Mouse (Mus musculus): ENCODE results near the gene Ets1. TPM values are rescaled to one million over a fixed set of nuclear protein-coding genes. Genes with fewer than 3 reads are reported as not detected.
A peak's percentile ranks its signal among the peaks of the same experiment; 100 is the strongest.

The Ets1 gene
- polyA plus RNA-seq, 1 experiment from 2014 or later, result 68.4 TPM

DNA sequence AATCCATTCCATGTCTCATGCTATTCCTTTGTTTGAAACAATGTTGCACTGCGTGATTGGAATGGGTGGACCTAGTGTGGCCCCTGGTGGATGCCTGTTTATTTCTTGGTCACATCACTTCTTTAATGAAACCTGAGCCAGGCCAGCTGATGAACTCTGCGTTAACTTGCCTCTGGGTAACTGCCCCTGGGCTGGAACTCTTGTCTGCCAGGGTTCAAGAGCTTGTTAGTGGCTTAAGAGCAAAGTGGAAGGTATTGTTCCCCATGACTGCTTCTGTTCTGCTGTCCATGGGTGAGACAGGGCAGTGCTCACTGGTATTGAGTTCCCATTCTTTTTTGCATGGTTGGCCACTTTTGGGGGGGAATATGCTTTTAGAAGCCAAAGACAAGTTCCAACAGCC is 85.1 kb downstream of the Ets1 start:
- H3K9ac ChIP-seq, result no peak overlapping the region
- H3K4me2 ChIP-seq, result no peak overlapping the region
- H3K27ac ChIP-seq, result peak overlapping the region; percentile 69
- WGBS, result 37% methylated on average over 2 of the region's 2 CpGs
- H3K9me3 ChIP-seq (replicated peaks), result no peaks in the 10 kb centered on the region
- ATAC-seq (replicated peaks; ENCODE audit: low FRiP score), result peak; percentile 63
- H3K4me1 ChIP-seq, result peaks cover 69% of the 10 kb centered on the region
- no peaks in the 10 kb centered on the region for H3K27me3 ChIP-seq
- no peaks in the 10 kb centered on the region for H3K36me3 ChIP-seq
- no peak overlapping the region for H3K4me3 ChIP-seq (replicated peaks)

DNA sequence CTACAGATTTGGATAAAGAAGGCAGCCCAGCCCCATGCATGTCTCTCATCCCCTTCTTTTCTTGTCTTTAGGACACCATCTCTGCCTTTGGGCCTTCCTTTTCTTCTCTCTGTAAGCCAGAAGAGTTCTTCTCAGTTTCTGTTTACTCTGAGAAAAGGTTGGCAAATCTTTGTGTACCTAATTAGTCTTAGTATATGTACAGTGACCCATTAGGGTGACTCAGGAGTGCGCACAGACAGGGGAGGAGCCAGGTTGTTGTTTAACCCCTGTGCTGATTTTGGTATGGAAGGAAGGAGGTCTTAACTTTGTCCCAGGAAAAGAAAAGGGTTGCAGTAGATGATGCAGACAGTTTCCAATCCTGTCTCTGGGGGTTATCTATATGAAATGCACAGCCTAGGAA is 86.2 kb downstream of the Ets1 start:
- Histone ChIP-seq H3K9ac (no peak overlapping the region), H3K4me1 (peaks cover 65% of the 10 kb centered on the region), H3K27me3 (no peaks in the 10 kb centered on the region), H3K4me3 (replicated peaks) (no peak overlapping the region), H3K27ac (0 out of 2 replicates have a peak overlapping the region, but pooled peaks have one; percentile 4), H3K9me3 (replicated peaks) (no peaks in the 10 kb centered on the region), H3K4me2 (no peak overlapping the region), H3K36me3 (peaks cover 7% of the 10 kb centered on the region; the same call in 1 of the 2 replicates)
- WGBS, result 78% methylated on average over 1 of the region's 1 CpGs
- ATAC-seq (replicated peaks; ENCODE audit: low FRiP score), result no peak

DNA sequence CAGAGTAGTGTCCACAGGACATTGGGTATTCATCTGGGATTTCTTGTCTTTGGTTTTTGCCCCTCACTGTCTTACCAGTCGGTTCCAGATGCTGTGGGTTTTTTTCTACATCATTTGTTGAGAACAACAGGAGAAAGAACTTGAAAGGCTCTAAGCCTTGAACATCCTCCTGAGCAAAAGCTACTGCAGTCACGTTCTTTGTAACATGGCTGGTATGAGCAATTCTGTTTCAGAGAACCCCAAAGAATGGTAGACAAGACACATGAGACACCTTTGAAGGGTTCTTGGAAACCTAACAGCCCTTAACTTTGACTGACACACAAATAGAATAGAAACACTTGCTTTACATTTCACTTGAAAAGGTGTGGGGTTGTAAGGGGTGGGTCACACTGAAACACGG is 86.9 kb downstream of the Ets1 start:
- peaks cover 10% of the 10 kb centered on the region; the same call in 1 of the 2 replicates for H3K36me3 ChIP-seq
- no peak for ATAC-seq (replicated peaks; ENCODE audit: low FRiP score)
- no peak overlapping the region for H3K4me2 ChIP-seq
- H3K27me3 ChIP-seq, result no peaks in the 10 kb centered on the region
- H3K9ac ChIP-seq, result no peak overlapping the region
- 89% methylated on average over 3 of the region's 3 CpGs for WGBS
- no peaks in the 10 kb centered on the region for H3K9me3 ChIP-seq (replicated peaks)
- H3K4me3 ChIP-seq (replicated peaks), result no peak overlapping the region
- H3K4me1 ChIP-seq, result peaks cover 59% of the 10 kb centered on the region
- H3K27ac ChIP-seq, result no peak overlapping the region

GRCm38 (mm10) chr9:32724131-32724825 is 88.3 kb downstream of the Ets1 start:
- WGBS, result 88% methylated on average over 7 of the region's 7 CpGs
- H3K36me3 ChIP-seq, result peaks cover 22% of the 10 kb centered on the region; the same call in 1 of the 2 replicates
- H3K4me3 ChIP-seq (replicated peaks), result no peak overlapping the region
- ATAC-seq (replicated peaks; ENCODE audit: low FRiP score), result no peak
- H3K9me3 ChIP-seq (replicated peaks), result no peaks in the 10 kb centered on the region
- peaks cover 51% of the 10 kb centered on the region for H3K4me1 ChIP-seq
- H3K27me3 ChIP-seq, result no peaks in the 10 kb centered on the region
- H3K27ac ChIP-seq, result no peak overlapping the region
- no peak overlapping the region for H3K4me2 ChIP-seq
- H3K9ac ChIP-seq, result no peak overlapping the region

DNA sequence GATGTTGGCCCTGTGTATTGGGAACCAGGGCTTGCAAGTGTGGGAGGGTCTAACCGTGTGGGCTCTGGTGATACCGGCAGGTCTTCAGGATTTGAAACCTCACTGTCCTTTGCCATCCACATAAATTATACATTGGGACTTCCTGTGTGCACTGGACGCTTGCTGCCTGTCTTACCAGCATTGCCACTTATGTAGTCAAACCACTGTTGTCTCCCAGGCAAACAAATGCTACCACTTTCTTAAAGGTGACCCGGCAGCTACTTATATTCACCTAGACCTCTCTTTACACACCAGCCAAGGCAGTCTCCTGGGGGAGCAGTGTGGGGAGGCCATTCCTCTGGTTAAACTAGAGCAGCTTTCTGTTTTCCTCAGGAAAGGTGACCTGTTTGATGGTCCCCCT is 89.9 kb downstream of the Ets1 start:
- Histone ChIP-seq H3K4me1 (peaks cover 39% of the 10 kb centered on the region), H3K9ac (no peak overlapping the region)
- no peak for ATAC-seq (replicated peaks; ENCODE audit: low FRiP score)

GRCm38 (mm10) chr9:32726595-32726994 is 90.6 kb downstream of the Ets1 start:
- 76% methylated on average over 4 of the region's 4 CpGs for WGBS
- Histone ChIP-seq H3K27me3 (no peaks in the 10 kb centered on the region), H3K9me3 (replicated peaks) (no peaks in the 10 kb centered on the region), H3K4me3 (replicated peaks) (no peak overlapping the region), H3K36me3 (peaks cover 35% of the 10 kb centered on the region; the same call in 1 of the 2 replicates), H3K4me2 (no peak overlapping the region), H3K4me1 (peaks cover 38% of the 10 kb centered on the region), H3K9ac (no peak overlapping the region), H3K27ac (no peak overlapping the region)
- no peak for ATAC-seq (replicated peaks; ENCODE audit: low FRiP score)

More for the DNA sequence above, 89.9 kb downstream of the Ets1 start:
- no peak overlapping the region for H3K27ac ChIP-seq
- WGBS, result 63% methylated on average over 4 of the region's 4 CpGs
- H3K4me3 ChIP-seq (replicated peaks), result no peak overlapping the region
- H3K4me2 ChIP-seq, result no peak overlapping the region
- no peaks in the 10 kb centered on the region for H3K9me3 ChIP-seq (replicated peaks)
- H3K27me3 ChIP-seq, result no peaks in the 10 kb centered on the region
- peaks cover 31% of the 10 kb centered on the region; the same call in 1 of the 2 replicates for H3K36me3 ChIP-seq

DNA sequence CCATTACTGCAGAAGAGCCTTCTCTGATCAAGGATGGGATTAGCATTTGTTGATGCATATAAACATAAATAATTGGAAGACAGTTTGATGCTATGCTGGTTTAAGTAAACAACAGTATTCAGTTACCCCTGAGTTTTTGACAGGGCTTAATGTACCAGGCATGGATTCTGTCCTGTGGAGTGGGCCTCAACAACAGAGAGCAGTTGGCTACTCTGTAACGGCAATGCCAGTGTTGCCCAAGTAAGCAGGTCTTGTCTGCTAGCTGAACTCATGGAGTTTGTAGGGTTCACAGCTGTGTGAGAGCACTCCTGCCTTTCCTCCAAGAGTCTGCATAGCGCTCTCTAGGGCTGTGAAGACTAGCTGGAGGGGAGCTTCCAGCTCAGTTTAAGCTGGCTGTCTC is 91.0 kb downstream of the Ets1 start:
- Histone ChIP-seq H3K4me3 (replicated peaks) (no peak overlapping the region), H3K27ac (no peak overlapping the region), H3K4me1 (peaks cover 35% of the 10 kb centered on the region), H3K9ac (no peak overlapping the region), H3K36me3 (peaks cover 36% of the 10 kb centered on the region; the same call in 1 of the 2 replicates), H3K27me3 (no peaks in the 10 kb centered on the region), H3K9me3 (replicated peaks) (no peaks in the 10 kb centered on the region), H3K4me2 (no peak overlapping the region)
- no peak for ATAC-seq (replicated peaks; ENCODE audit: low FRiP score)
- 88% methylated on average over 2 of the region's 2 CpGs for WGBS

- Histone ChIP-seq H3K36me3 (peaks cover 47% of the 10 kb centered on the region), H3K27ac (no peak overlapping the region), H3K4me2 (no peak overlapping the region), H3K4me3 (replicated peaks) (no peak overlapping the region), H3K9ac (no peak overlapping the region), H3K27me3 (no peaks in the 10 kb centered on the region), H3K4me1 (peaks cover 29% of the 10 kb centered on the region), H3K9me3 (replicated peaks) (no peaks in the 10 kb centered on the region)
- ATAC-seq (replicated peaks; ENCODE audit: low FRiP score), result no peak
- 88% methylated on average over 7 of the region's 7 CpGs for WGBS
Measured at GRCm38 (mm10) chr9:32728306-32728705, 92.3 kb downstream of the Ets1 start.

DNA sequence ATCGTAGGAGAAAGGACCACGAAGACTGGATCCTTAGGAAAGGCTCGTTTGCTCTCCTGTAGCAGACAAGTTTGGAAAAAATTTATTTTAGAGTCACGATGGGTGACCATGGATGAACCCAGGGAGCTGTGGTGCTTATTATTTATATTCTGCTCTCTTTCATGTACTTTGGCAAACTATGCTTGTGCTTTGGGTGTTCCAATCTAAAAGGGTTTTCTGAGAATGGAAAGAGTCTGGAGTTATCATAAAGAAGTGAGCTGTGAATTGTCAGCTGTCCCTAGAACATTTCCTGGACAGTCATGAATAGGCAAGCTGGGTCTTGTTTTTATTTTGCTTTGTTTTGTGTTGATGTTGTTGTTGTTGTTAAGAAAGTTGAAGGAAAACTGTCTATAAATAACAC is 92.8 kb downstream of the Ets1 start:
- H3K4me3 ChIP-seq (replicated peaks), result no peak overlapping the region
- no peak overlapping the region for H3K9ac ChIP-seq
- H3K36me3 ChIP-seq, result peaks cover 52% of the 10 kb centered on the region
- no peaks in the 10 kb centered on the region for H3K27me3 ChIP-seq
- peaks cover 29% of the 10 kb centered on the region for H3K4me1 ChIP-seq
- no peak overlapping the region for H3K4me2 ChIP-seq
- no peaks in the 10 kb centered on the region for H3K9me3 ChIP-seq (replicated peaks)
- 77% methylated on average over 4 of the region's 4 CpGs for WGBS
- H3K27ac ChIP-seq, result no peak overlapping the region
- no peak for ATAC-seq (replicated peaks; ENCODE audit: low FRiP score)

GRCm38 (mm10) chr9:32729207-32729606 is 93.2 kb downstream of the Ets1 start:
- no peak overlapping the region for H3K27ac ChIP-seq
- no peak for ATAC-seq (replicated peaks; ENCODE audit: low FRiP score)
- H3K4me3 ChIP-seq (replicated peaks), result no peak overlapping the region
- H3K4me2 ChIP-seq, result no peak overlapping the region
- peaks cover 56% of the 10 kb centered on the region for H3K36me3 ChIP-seq
- no peaks in the 10 kb centered on the region for H3K27me3 ChIP-seq
- H3K4me1 ChIP-seq, result peaks cover 29% of the 10 kb centered on the region
- WGBS, result 80% methylated on average over 4 of the region's 4 CpGs
- no peak overlapping the region for H3K9ac ChIP-seq
- H3K9me3 ChIP-seq (replicated peaks), result no peaks in the 10 kb centered on the region

DNA sequence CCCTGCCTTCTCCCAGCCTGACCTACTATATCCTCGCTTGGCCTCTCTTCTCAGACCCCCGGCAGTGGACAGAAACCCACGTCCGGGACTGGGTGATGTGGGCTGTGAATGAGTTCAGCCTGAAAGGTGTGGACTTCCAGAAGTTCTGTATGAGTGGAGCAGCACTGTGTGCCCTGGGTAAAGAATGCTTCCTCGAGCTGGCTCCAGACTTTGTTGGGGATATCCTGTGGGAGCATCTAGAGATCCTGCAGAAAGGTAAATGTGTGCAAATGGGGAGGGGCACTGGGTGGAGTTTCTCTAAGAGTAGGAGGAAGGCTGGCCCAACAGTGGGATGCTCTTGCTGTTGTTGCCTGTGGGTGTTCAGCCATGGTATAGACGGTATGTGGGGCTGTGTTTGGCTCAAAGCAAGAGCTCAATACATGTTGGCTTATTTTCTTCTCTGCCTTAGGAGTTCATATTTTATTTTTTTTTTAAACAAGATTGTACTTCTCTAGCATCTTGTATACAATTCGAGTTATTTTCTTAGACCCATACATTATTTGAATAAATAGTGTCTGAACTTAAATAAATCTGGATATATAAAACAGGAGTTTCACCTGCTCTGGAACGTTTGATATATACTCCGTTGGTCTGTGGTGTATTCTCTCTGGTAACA is 94.1 kb downstream of the Ets1 start:
- WGBS, result 86% methylated on average over 9 of the region's 9 CpGs
- no peak overlapping the region for H3K9ac ChIP-seq
- ATAC-seq (replicated peaks; ENCODE audit: low FRiP score), result no peak
- no peak overlapping the region for H3K27ac ChIP-seq
- H3K4me2 ChIP-seq, result no peak overlapping the region
- H3K36me3 ChIP-seq, result peaks cover 66% of the 10 kb centered on the region
- no peaks in the 10 kb centered on the region for H3K9me3 ChIP-seq (replicated peaks)
- H3K4me1 ChIP-seq, result peaks cover 26% of the 10 kb centered on the region
- no peaks in the 10 kb centered on the region for H3K27me3 ChIP-seq
- H3K4me3 ChIP-seq (replicated peaks), result no peak overlapping the region

GRCm38 (mm10) chr9:32730656-32731590 is 94.9 kb downstream of the Ets1 start:
- 0 out of 2 replicates have a peak, but pooled peaks have one; percentile 12 for ATAC-seq (replicated peaks; ENCODE audit: low FRiP score)
- no peak overlapping the region for H3K4me3 ChIP-seq (replicated peaks)
- no peaks in the 10 kb centered on the region for H3K9me3 ChIP-seq (replicated peaks)
- H3K4me2 ChIP-seq, result no peak overlapping the region
- H3K27ac ChIP-seq, result no peak overlapping the region
- H3K36me3 ChIP-seq, result peaks cover 73% of the 10 kb centered on the region
- WGBS, result 82% methylated on average over 13 of the region's 13 CpGs
- peaks cover 26% of the 10 kb centered on the region for H3K4me1 ChIP-seq
- no peak overlapping the region for H3K9ac ChIP-seq
- no peaks in the 10 kb centered on the region for H3K27me3 ChIP-seq
